Mouse (Mus musculus) thymus, postnatal 0 days (tissue): ENCODE results near the gene Adcy1. TPM values are rescaled to one million over a fixed set of nuclear protein-coding genes. Genes with fewer than 3 reads are reported as not detected.

ENCODE experiments used
- DNase-seq: peaks from one replicate; pipeline ENCODE4 v3.0.0-alpha.2; 2015; ENCODE audit warnings: low spot score
- polyA plus RNA-seq: library from polyadenylated mRNA; unstranded; fragments of >200 nt; fragmentation: Nextera tagmentation; extraction: Ambion mirVana; gene quantifications from 2 replicates; pipeline ENCODE4 v1.2.1, GENCODE M21; 2015

Adcy1 gene
- polyA plus RNA-seq, 1 experiment from 2014 or later = 1.6 TPM

- DNase-seq = no peak
These were observed 5.4 kb downstream of the Adcy1 start for GRCm38 (mm10) chr11:7068479-7069235.

GRCm38 (mm10) chr11:7069762-7070161 lies 6.5 kb downstream of the Adcy1 start:
- DNase-seq = no peak

DNA sequence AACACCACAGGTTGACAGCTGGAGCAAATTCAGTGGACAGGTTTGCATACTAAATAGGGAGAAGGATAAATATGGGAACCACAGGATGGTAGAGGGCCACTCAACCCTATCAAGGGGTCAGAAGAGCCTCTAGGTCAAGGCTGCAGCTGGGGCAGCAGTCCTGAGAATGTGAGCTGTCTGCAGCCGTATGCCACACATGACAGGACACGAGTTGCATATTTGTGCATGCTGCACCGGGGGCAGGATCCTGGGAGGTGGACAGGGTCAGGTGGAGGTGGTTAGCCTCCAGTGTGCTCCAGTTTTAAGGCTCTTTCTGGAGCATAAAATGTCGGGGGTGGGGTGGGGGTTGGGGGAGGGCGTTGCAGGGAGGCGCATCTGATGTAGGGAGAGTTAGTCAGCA lies 8.3 kb downstream of the Adcy1 start:
- DNase-seq = no peak

DNA sequence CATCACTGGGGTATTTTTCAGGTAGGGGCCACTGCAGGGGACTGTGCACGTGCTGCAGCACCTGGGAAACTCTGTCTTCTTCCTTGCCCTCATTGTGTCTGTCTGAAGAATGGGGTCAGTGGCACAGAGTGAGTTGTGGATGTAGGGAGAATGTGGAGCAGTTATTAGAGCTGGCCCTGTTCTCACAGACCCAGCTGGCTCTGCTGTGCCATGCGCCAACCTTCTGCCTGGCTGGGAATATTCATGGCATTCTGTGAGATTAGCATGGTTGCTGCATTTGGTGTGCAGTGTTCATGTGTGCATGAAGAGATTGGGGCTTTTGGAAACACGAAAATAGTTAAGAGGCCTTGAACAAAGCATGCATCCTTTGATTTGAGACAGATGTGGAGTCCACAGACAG lies 10.3 kb downstream of the Adcy1 start:
- no peak for DNase-seq

GRCm38 (mm10) chr11:7076510-7076909 lies 13.2 kb downstream of the Adcy1 start:
- DNase-seq = no peak

GRCm38 (mm10) chr11:7081893-7082292 lies 18.6 kb downstream of the Adcy1 start:
- DNase-seq = no peak

- no peak for DNase-seq
These were observed 20.6 kb downstream of the Adcy1 start for GRCm38 (mm10) chr11:7083911-7084310.

- DNase-seq = no peak
These were observed 21.9 kb downstream of the Adcy1 start for GRCm38 (mm10) chr11:7085184-7085583.

DNA sequence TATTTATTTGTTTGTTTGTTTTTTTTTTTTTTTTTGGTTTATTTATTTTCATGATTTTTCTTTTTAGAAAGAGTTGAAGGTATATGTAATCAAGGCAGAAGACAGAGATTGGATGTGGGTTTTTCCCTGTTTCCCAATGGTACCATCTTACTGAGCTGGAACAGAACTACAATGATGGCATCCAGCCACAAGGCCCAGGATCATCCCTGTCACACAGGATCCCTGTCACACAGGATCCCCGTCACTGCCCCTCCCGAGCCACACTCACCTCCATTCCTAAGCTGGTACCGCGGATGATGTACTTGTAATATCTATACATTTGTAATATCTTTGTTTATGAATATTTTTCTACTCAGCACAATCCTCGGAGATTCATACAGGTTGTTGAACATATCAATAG lies 27.8 kb downstream of the Adcy1 start:
- DNase-seq = no peak

GRCm38 (mm10) chr11:7094844-7095243 lies 31.6 kb downstream of the Adcy1 start:
- no peak for DNase-seq

DNA sequence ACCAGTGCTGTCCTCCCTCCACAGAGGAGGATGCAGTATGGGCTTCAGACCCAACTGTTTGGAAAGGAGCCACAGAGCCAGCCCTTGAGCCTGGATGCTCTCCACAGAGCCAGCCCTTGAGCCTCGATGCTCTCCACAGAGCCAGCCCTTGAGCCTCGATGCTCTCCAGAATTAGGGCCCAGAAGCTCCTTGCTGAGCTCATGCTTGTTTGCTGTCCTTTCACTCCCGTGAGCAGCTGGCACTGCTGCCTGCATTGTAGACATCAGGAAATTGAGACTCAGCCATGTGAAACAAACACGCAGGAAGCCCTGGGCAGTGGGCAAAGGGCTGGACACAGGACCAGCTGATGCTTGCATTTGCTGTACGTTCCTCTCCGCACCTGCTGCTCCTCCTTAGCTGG lies 38.4 kb downstream of the Adcy1 start:
- DNase-seq = no peak

- no peak for DNase-seq
These were observed 39.2 kb downstream of the Adcy1 start for GRCm38 (mm10) chr11:7102256-7103194.

DNA sequence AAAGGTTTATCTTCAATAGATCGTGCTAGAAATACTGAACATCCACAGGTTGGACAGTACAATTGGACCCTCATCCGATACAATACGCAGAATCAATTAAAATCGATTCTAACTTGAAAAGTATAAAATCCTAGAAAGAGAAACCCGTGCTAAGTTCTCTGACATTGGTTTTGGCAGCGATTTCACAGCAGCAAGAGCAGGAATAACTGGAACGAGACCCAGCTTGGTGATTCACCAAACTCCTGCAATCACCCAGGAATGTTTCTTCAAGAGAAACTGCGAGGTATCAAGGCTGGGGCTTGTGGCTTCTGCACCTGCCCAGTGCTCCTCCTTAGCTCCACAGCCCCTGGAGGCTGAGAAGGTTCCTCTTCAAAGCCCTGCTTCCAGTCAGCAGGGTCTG lies 42.0 kb downstream of the Adcy1 start:
- no peak for DNase-seq

DNA sequence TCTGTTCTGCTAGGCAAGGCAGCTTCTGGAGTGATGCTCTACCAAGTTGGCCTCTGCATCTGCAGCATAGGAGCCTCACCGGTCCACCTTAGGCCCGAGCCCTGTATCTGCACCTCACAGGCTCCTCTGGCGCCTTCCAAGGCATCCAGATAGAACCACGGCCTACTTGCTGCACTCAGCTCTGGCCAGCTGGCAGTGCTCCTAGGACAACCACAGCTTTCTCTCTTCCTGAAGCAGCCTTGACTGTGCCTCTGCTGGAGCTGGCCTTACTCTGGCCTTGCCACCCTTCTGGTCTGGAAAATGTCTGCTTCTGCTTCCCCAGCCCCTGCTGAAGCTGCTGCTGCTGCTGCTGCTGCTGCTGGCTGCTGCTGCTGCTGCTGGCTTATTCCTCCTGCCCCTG lies 45.8 kb downstream of the Adcy1 start:
- DNase-seq = no peak

DNA sequence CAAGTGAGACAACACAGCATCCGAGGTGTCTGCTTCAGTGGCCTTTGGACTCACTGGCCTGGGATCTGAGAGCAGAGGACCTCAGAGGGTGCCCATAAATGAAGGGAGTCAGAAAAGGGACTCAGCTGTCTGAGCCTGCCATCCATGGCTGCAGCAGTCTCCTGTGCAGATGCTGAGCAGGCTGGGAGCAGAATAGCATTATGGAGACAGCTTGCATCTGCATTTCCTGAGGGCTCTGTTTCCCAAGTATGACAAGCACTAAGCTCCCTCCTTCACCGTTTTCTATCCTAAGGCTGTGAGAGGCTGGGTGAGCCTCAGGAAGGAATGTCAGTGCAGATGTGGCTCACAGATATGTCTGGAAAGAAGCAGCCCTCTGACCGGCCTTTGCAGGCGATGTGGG lies 49.8 kb downstream of the Adcy1 start:
- no peak for DNase-seq

DNA sequence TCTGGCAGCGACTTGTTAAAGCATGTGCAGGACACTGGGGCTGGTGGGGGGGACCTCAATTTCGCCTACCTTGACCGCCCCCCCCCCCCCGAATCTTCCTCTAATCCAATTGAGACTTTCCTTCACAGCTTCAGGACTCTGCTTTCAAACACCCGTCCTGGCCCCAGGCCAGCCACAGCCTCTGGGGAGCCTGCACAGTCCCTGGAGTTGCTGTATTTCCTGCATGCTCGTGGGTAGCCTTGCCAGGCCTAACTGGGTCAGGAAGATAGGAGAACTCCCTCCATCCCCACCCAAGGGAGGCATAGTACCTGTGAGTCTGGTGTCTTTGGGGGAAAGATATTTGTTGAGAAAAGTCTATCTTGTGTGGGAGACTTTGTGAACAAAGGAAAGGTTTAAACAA lies 50.4 kb downstream of the Adcy1 start:
- DNase-seq = no peak

DNA sequence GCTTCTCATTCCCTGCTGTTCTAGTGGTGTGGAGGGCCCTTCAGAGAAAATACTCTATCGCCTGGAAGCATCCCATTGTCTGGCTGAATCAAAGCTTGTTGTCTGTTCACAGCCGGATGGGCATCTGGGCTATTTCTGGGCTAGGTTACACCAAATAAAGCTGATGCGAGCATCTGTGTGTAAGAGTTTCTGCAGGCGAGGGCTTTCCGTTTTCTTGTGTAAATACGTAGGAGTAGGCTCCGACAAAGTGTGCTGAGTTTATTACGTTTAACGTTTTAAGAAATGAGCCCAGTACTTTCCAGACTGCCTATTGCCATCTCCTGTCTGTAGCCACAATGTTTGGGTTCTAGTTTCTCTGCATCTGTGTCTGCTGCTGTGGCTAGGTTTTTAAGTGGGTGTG lies 51.0 kb downstream of the Adcy1 start:
- DNase-seq = no peak

DNA sequence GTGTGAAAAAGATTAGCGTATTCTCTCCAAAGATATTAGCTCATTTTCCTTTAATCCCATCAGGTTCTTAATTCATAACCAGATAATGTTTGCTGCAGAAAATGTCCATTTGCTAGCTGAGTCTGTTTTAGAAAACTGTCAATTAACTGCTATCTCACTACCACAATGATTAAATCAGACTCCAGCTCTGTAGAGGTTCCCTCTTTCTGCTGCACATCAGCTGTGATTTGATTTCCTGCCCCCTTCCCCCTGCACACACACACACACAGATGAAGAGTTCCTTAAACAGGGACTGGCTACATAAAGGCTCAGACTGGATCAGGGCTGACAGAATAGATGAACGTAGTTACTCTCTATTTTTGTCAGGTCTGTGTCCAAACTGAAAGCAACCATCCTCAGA lies 53.4 kb downstream of the Adcy1 start:
- no peak for DNase-seq

- no peak for DNase-seq
These were observed 66.2 kb downstream of the Adcy1 start for GRCm38 (mm10) chr11:7129319-7130051.

DNA sequence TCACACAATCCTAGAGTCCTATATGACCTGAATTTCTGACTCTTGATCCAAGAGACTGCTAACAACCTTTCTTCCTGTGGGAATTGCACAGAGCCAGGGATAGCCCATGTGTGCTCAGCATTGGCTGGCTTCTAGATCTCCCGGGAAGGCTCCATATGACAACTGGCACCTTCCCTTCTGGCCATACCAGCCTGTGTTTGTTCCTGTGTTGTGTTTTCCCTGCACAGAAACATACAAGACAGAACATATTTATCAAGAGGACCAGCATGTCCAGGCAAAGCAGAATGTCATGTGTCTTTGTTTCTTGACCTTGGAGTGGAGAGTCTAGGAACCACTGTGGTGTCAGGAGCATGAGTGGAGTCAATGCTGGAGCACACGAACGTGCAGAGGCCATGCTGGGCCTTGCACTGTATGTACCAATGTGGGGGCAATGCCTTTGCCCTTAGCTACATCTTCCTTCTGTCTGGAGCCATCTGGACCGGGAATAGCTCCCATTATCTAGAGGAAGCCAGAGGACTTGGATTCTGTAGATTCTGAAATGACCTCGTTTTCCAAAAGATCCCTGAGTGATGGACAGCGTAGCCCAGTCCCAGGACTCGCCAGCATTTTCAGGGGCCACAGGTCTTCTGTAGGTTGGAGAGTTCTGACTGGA lies 69.6 kb downstream of the Adcy1 start:
- DNase-seq = no peak

DNA sequence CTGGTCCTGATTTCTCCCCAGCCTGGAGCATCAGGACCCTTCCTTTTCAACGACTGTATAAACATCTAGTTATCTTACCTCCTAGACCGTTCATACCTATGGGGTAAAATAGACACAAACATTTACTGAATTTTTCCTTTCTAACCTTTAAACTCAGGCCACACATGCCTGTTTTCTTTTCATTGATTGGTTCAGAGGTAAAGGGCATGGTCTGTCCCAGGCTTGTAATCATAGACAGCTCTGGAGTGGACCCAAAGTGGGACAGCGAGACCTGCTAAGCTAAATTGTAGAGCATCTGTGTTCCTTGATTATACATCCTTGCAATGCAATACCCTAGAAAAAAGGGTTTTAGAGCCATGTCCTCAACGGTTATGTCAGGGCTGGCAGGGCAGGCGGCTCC lies 70.4 kb downstream of the Adcy1 start:
- no peak for DNase-seq
